Mouse (Mus musculus): ENCODE data around the gene Gm3402. TPM values are rescaled to one million over a fixed set of nuclear protein-coding genes. Genes with fewer than 3 reads are reported as not detected.
"Not testable (repeated sequence)": the region's sequence is repeated elsewhere in the genome, so short reads cannot be mapped to it uniquely, and the experiment has no call there.

The Gm3402 gene
- polyA plus RNA-seq, 1 experiment, result 48.5 TPM

- not testable (repeated sequence) for H3K27me3 ChIP-seq (ENCODE audit: control insufficient read depth, insufficient read depth, low read length); H3K4me1 ChIP-seq (ENCODE audit: control insufficient read depth, insufficient read depth, low read length); H3K27ac ChIP-seq (ENCODE audit: control insufficient read depth, insufficient read depth, low read depth, low read length); H3K36me3 ChIP-seq (ENCODE audit: control insufficient read depth, insufficient read depth, low read length)
- H3K4me3 ChIP-seq (ENCODE audit: control insufficient read depth, low read depth, low read length), result peak within 1 kb of the TSS; percentile 67
Measured at GRCm38 (mm10) chr5:146525501-146525900, 11.6 kb downstream of the Gm3402 start, which contains the start of gene Gm3404. Gene Gm3404, plus strand, starts transcription at chr5:146525801.

GRCm38 (mm10) chr5:146537347-146537746, 23.4 kb downstream of the Gm3402 start, which contains the start of gene Gm3409:
Gene Gm3409, plus strand, starts transcription at chr5:146537647.
- not testable (repeated sequence) for H3K4me3 ChIP-seq (ENCODE audit: control insufficient read depth, low read depth, low read length); H3K36me3 ChIP-seq (ENCODE audit: control insufficient read depth, insufficient read depth, low read length); H3K27me3 ChIP-seq (ENCODE audit: control insufficient read depth, insufficient read depth, low read length); H3K27ac ChIP-seq (ENCODE audit: control insufficient read depth, insufficient read depth, low read depth, low read length); H3K4me1 ChIP-seq (ENCODE audit: control insufficient read depth, insufficient read depth, low read length)

- not testable (repeated sequence) for H3K4me1 ChIP-seq (ENCODE audit: control insufficient read depth, insufficient read depth, low read length); H3K27ac ChIP-seq (ENCODE audit: control insufficient read depth, insufficient read depth, low read depth, low read length); H3K4me3 ChIP-seq (ENCODE audit: control insufficient read depth, low read depth, low read length); H3K36me3 ChIP-seq (ENCODE audit: control insufficient read depth, insufficient read depth, low read length); H3K27me3 ChIP-seq (ENCODE audit: control insufficient read depth, insufficient read depth, low read length)
Measured at GRCm38 (mm10) chr5:146555836-146556235, 41.9 kb downstream of the Gm3402 start, which contains the start of gene Gm3415. Gene Gm3415, plus strand, starts transcription at chr5:146556136.

GRCm38 (mm10) chr5:146564259-146564658, 50.3 kb downstream of the Gm3402 start:
- no peak overlapping the region for H3K4me3 ChIP-seq (ENCODE audit: control insufficient read depth, low read depth, low read length)

More at GRCm38 (mm10) chr5:146564259-146564658, 50.3 kb downstream of the Gm3402 start:
- Histone ChIP-seq H3K36me3 (ENCODE audit: control insufficient read depth, insufficient read depth, low read length) (no peaks in the 10 kb centered on the region), H3K4me1 (ENCODE audit: control insufficient read depth, insufficient read depth, low read length) (no peaks in the 10 kb centered on the region), H3K27me3 (ENCODE audit: control insufficient read depth, insufficient read depth, low read length) (no peaks in the 10 kb centered on the region), H3K27ac (ENCODE audit: control insufficient read depth, insufficient read depth, low read depth, low read length) (no peak overlapping the region)
- TF ChIP-seq POLR2A (IDR thresholded peaks at IDR 0.05; ENCODE audit: control insufficient read depth, low read depth, low read length), result no peak
- no peak for TF ChIP-seq CTCF (IDR thresholded peaks at IDR 0.05; ENCODE audit: control insufficient read depth, insufficient read depth, insufficient replicate concordance, low read depth, low read length)

Other genes with a start within 250 kb of the Gm3402 start
- 5.0 and 5.3 TPM in 2 replicates for gene Wasf3, start 129.1 kb upstream of the Gm3402 start, polyA plus RNA-seq (2012; rRNA removed)
- 14.2 and 14.7 TPM in 2 replicates for gene Gm6408, start 32.2 kb upstream of the Gm3402 start, polyA plus RNA-seq (2012; rRNA removed)
- 54.1 and 57.5 TPM in 2 replicates for gene Gm6370, start 22.8 kb upstream of the Gm3402 start, polyA plus RNA-seq (2012; rRNA removed)
- 35.5 and 37.4 TPM in 2 replicates for gene 4930449I24Rik, start 11.7 kb upstream of the Gm3402 start, polyA plus RNA-seq (2012; rRNA removed)
- 30.0 and 34.6 TPM in 2 replicates for gene Gm3404, start 11.7 kb downstream of the Gm3402 start, polyA plus RNA-seq (2012; rRNA removed)
- gene Gm3409, start 23.5 kb downstream of the Gm3402 start, polyA plus RNA-seq (2012; rRNA removed), result 25.7 and 27.9 TPM in 2 replicates
- gene Gm3415, start 42.0 kb downstream of the Gm3402 start, polyA plus RNA-seq (2012; rRNA removed), result 40.1 and 52.1 TPM in 2 replicates
- not detected in 2 replicates for gene Gpr12, start 71.1 kb downstream of the Gm3402 start, polyA plus RNA-seq (2012; rRNA removed)